Mouse (Mus musculus): Measurements from ENCODE around the gene Hyal3. TPM values are rescaled to one million over a fixed set of nuclear protein-coding genes. Genes with fewer than 3 reads are reported as not detected.
"Not testable (repeated sequence)": the region's sequence is repeated elsewhere in the genome, so short reads cannot be mapped to it uniquely, and the experiment has no call there.

Gene Hyal3
- polyA plus RNA-seq, 1 experiment from 2014 or later = 0.39 TPM

GRCm38 (mm10) chr9:107552690-107553393 lies 27.8 kb upstream of the Hyal3 start:
- no peak overlapping the region for H3K27ac ChIP-seq (ENCODE audit: low read depth, low read length)
- H3K36me3 ChIP-seq (ENCODE audit: control insufficient read depth, insufficient read depth, low read length) = 0 out of 2 replicates have a peak, but pooled peaks cover 3% of the 10 kb centered on the region
- ATAC-seq (ENCODE audit: low FRiP score) = no peak
- H3K4me3 ChIP-seq (ENCODE audit: low read depth, low read length) = peak overlapping the region; percentile 77; the same call in 1 of the 2 replicates
- H3K27me3 ChIP-seq (ENCODE audit: control insufficient read depth, insufficient read depth, low read length) = peaks cover 35% of the 10 kb centered on the region
- H3K9me3 ChIP-seq (ENCODE audit: control insufficient read depth, low read length) = no peaks in the 10 kb centered on the region
- peaks cover 14% of the 10 kb centered on the region; the same call in 1 of the 2 replicates for H3K4me1 ChIP-seq (replicated peaks; ENCODE audit: control insufficient read depth, insufficient read depth, low read length)
- WGBS = 82% methylated on average over 5 of the region's 5 CpGs
- H3K9ac ChIP-seq (ENCODE audit: low read depth, low read length) = no peak overlapping the region
- no peak overlapping the region for H3K4me2 ChIP-seq (replicated peaks; ENCODE audit: low read depth, low read length)
- DNase-seq (ENCODE audit: low spot score) = no peak

- 6% methylated on average over 37 of the region's 37 CpGs for WGBS
- peak overlapping the region; percentile 77 for H3K4me3 ChIP-seq (ENCODE audit: low read depth, low read length)
- H3K9me3 ChIP-seq (ENCODE audit: control insufficient read depth, low read length) = no peaks in the 10 kb centered on the region
- peak overlapping the region; percentile 58 for H3K9ac ChIP-seq (ENCODE audit: low read depth, low read length)
- ATAC-seq (ENCODE audit: low FRiP score) (peak; percentile 14), DNase-seq (ENCODE audit: low spot score) (no peak)
- peak overlapping the region; percentile 91 for H3K4me2 ChIP-seq (replicated peaks; ENCODE audit: low read depth, low read length)
- peaks cover 14% of the 10 kb centered on the region; the same call in 1 of the 2 replicates for H3K4me1 ChIP-seq (replicated peaks; ENCODE audit: control insufficient read depth, insufficient read depth, low read length)
- peak overlapping the region; percentile 43 for H3K27ac ChIP-seq (ENCODE audit: low read depth, low read length)
- peaks cover 8% of the 10 kb centered on the region; the same call in 1 of the 2 replicates for H3K36me3 ChIP-seq (ENCODE audit: control insufficient read depth, insufficient read depth, low read length)
- H3K27me3 ChIP-seq (ENCODE audit: control insufficient read depth, insufficient read depth, low read length) = peaks cover 33% of the 10 kb centered on the region
Observed at GRCm38 (mm10) chr9:107553541-107554318, 26.9 kb upstream of the Hyal3 start.

DNA sequence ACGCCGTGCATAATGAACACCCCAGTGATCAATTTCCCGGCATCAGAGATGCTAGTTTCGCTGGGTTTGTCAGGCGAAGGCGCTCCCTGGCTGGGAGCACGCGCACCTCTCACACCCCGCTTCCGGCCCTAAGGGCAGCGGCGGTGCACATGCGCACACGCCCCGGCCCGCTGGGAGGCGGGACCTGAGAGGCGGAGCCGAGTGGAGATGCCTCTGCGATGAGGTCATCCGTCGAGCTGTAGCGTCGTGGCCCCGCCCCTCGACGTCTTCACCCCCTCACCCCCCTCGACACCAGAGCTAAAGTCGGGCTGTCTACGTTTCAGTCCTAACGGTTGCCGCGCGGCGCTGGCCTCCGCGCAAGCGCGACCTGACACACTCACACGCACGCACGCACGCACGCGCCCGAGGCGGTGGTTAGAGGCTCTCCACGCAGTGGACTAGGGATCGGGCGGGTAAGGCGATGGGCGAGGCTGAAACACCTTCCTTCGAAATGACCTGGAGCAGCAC lies 26.2 kb upstream of the Hyal3 start:
- H3K4me1 ChIP-seq (replicated peaks; ENCODE audit: control insufficient read depth, insufficient read depth, low read length) = peaks cover 14% of the 10 kb centered on the region; the same call in 1 of the 2 replicates
- H3K4me3 ChIP-seq (ENCODE audit: low read depth, low read length) = peak overlapping the region; percentile 77
- peak overlapping the region; percentile 91 for H3K4me2 ChIP-seq (replicated peaks; ENCODE audit: low read depth, low read length)
- no peaks in the 10 kb centered on the region for H3K9me3 ChIP-seq (ENCODE audit: control insufficient read depth, low read length)
- peak overlapping the region; percentile 79 for H3K9ac ChIP-seq (ENCODE audit: low read depth, low read length)
- 2% methylated on average over 52 of the region's 53 CpGs for WGBS
- DNase-seq (ENCODE audit: low spot score) = peak; percentile 99
- peak overlapping the region; percentile 79 for H3K27ac ChIP-seq (ENCODE audit: low read depth, low read length)
- peaks cover 8% of the 10 kb centered on the region for H3K36me3 ChIP-seq (ENCODE audit: control insufficient read depth, insufficient read depth, low read length)
- ATAC-seq (ENCODE audit: low FRiP score) = peak; percentile 94
- peaks cover 29% of the 10 kb centered on the region for H3K27me3 ChIP-seq (ENCODE audit: control insufficient read depth, insufficient read depth, low read length)

GRCm38 (mm10) chr9:107555031-107555457 lies 25.6 kb upstream of the Hyal3 start:
- peak overlapping the region; percentile 77 for H3K4me3 ChIP-seq (ENCODE audit: low read depth, low read length)
- H3K27me3 ChIP-seq (ENCODE audit: control insufficient read depth, insufficient read depth, low read length) = peaks cover 27% of the 10 kb centered on the region
- DNase-seq (ENCODE audit: low spot score) (peak; percentile 58), ATAC-seq (ENCODE audit: low FRiP score) (peak; percentile 45)
- H3K9me3 ChIP-seq (ENCODE audit: control insufficient read depth, low read length) = no peaks in the 10 kb centered on the region
- H3K36me3 ChIP-seq (ENCODE audit: control insufficient read depth, insufficient read depth, low read length) = peaks cover 12% of the 10 kb centered on the region
- H3K27ac ChIP-seq (ENCODE audit: low read depth, low read length) = peak overlapping the region; percentile 79
- H3K9ac ChIP-seq (ENCODE audit: low read depth, low read length) = peak overlapping the region; percentile 79
- H3K4me2 ChIP-seq (replicated peaks; ENCODE audit: low read depth, low read length) = peak overlapping the region; percentile 91
- under 1% methylated on average over 23 of the region's 23 CpGs for WGBS
- H3K4me1 ChIP-seq (replicated peaks; ENCODE audit: control insufficient read depth, insufficient read depth, low read length) = peaks cover 14% of the 10 kb centered on the region; the same call in 1 of the 2 replicates

DNA sequence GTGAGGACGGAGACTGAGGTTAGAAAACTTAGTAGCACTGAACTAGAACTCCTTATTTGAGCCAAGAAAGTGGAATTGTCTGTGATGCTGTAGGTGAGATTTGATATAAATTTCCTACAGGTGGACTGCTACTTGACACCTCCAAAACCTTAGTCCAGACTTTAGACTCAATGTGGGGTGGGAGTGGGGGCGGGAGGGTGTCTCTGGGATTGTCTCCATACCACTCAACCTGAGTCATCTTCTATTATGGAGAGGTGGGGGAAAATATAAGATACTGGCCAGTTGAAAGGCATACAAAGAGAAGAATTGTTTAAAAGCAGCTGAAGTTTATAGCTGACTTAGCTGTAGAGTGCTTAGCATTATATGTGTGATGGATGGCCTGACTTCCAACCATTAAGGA lies 24.9 kb upstream of the Hyal3 start:
- Histone ChIP-seq H3K36me3 (ENCODE audit: control insufficient read depth, insufficient read depth, low read length) (peaks cover 12% of the 10 kb centered on the region), H3K9me3 (ENCODE audit: control insufficient read depth, low read length) (no peaks in the 10 kb centered on the region), H3K4me2 (replicated peaks; ENCODE audit: low read depth, low read length) (peak overlapping the region; percentile 91), H3K4me1 (replicated peaks; ENCODE audit: control insufficient read depth, insufficient read depth, low read length) (peaks cover 13% of the 10 kb centered on the region; the same call in 1 of the 2 replicates), H3K27ac (ENCODE audit: low read depth, low read length) (no peak overlapping the region), H3K9ac (ENCODE audit: low read depth, low read length) (peak overlapping the region; percentile 79), H3K27me3 (ENCODE audit: control insufficient read depth, insufficient read depth, low read length) (peaks cover 22% of the 10 kb centered on the region), H3K4me3 (ENCODE audit: low read depth, low read length) (peak overlapping the region; percentile 77)
- no peak for DNase-seq (ENCODE audit: low spot score)
- WGBS = 53% methylated on average over 2 of the region's 2 CpGs
- no peak for ATAC-seq (ENCODE audit: low FRiP score)

DNA sequence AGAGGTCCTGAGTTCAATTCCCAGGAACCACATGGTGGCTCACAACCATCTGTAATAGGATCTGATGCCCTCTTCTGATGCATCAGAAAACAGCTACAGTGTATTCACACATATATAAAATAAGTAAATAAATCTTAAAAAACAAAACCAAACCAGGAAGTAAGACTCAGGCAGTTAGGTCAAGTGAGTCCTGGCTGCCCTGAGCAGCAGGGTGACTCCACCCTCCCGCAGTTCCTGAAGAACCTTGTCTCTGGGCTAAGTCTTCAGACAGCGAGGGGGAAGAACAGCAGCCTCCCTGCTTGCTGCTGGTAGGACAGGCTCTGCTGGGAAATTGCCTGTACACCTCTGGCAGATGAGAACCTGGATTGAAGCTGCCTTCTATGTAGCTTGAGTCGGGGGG lies 24.3 kb upstream of the Hyal3 start:
- Histone ChIP-seq H3K4me3 (ENCODE audit: low read depth, low read length) (no peak overlapping the region), H3K27me3 (ENCODE audit: control insufficient read depth, insufficient read depth, low read length) (peaks cover 16% of the 10 kb centered on the region; the same call in 1 of the 2 replicates), H3K4me1 (replicated peaks; ENCODE audit: control insufficient read depth, insufficient read depth, low read length) (peaks cover 9% of the 10 kb centered on the region; the same call in 1 of the 2 replicates), H3K27ac (ENCODE audit: low read depth, low read length) (no peak overlapping the region), H3K36me3 (ENCODE audit: control insufficient read depth, insufficient read depth, low read length) (peaks cover 12% of the 10 kb centered on the region), H3K9me3 (ENCODE audit: control insufficient read depth, low read length) (no peaks in the 10 kb centered on the region), H3K4me2 (replicated peaks; ENCODE audit: low read depth, low read length) (peak overlapping the region; percentile 91; the same call in 1 of the 2 replicates), H3K9ac (ENCODE audit: low read depth, low read length) (no peak overlapping the region)
- no peak for DNase-seq (ENCODE audit: low spot score)
- no peak for ATAC-seq (ENCODE audit: low FRiP score)
- 86% methylated on average over 3 of the region's 3 CpGs for WGBS

GRCm38 (mm10) chr9:107563029-107563581 lies 17.5 kb upstream of the Hyal3 start, which contains the start of gene Tusc2:
Tusc2 (plus strand) TSS chr9:107563255.
- peak within 1 kb of the TSS; percentile 48; the same call in 1 of the 2 replicates for H3K27ac ChIP-seq (ENCODE audit: low read depth, low read length)

GRCm38 (mm10) chr9:107565556-107565955 lies 15.1 kb upstream of the Hyal3 start:
- not testable (repeated sequence) for H3K36me3 ChIP-seq (ENCODE audit: control insufficient read depth, insufficient read depth, low read length); H3K4me2 ChIP-seq (replicated peaks; ENCODE audit: low read depth, low read length); H3K27ac ChIP-seq (ENCODE audit: low read depth, low read length); DNase-seq (ENCODE audit: low spot score); H3K9ac ChIP-seq (ENCODE audit: low read depth, low read length); ATAC-seq (ENCODE audit: low FRiP score); H3K27me3 ChIP-seq (ENCODE audit: control insufficient read depth, insufficient read depth, low read length); H3K9me3 ChIP-seq (ENCODE audit: control insufficient read depth, low read length)
- WGBS = 58% methylated on average over 5 of the region's 5 CpGs
- H3K4me1 ChIP-seq (replicated peaks; ENCODE audit: control insufficient read depth, insufficient read depth, low read length) = peaks cover 18% of the 10 kb centered on the region
- H3K4me3 ChIP-seq (ENCODE audit: low read depth, low read length) = 0 out of 2 replicates have a peak overlapping the region, but pooled peaks have one; percentile 10

More at GRCm38 (mm10) chr9:107563029-107563581, 17.5 kb upstream of the Hyal3 start, which contains the start of gene Tusc2:
- H3K36me3 ChIP-seq (ENCODE audit: control insufficient read depth, insufficient read depth, low read length) = peaks cover 13% of the 10 kb centered on the region
- H3K9me3 ChIP-seq (ENCODE audit: control insufficient read depth, low read length) = no peaks in the 10 kb centered on the region
- H3K4me3 ChIP-seq (ENCODE audit: low read depth, low read length) = peak within 1 kb of the TSS; percentile 83
- peaks cover 13% of the 10 kb centered on the region for H3K4me1 ChIP-seq (replicated peaks; ENCODE audit: control insufficient read depth, insufficient read depth, low read length)
- ATAC-seq (ENCODE audit: low FRiP score) (peak; percentile 91), DNase-seq (ENCODE audit: low spot score) (peak; percentile 92)
- H3K9ac ChIP-seq (ENCODE audit: low read depth, low read length) = peak within 1 kb of the TSS; percentile 81
- H3K4me2 ChIP-seq (replicated peaks; ENCODE audit: low read depth, low read length) = peak within 1 kb of the TSS; percentile 79
- no peaks in the 10 kb centered on the region for H3K27me3 ChIP-seq (ENCODE audit: control insufficient read depth, insufficient read depth, low read length)
- whole genome bisulfite sequencing = 0% methylated on average over 46 of the region's 46 CpGs
